Mouse (Mus musculus) B cell, adult 62 days (primary cell): ENCODE measurements around the gene Ak4. TPM values are rescaled to one million over a fixed set of nuclear protein-coding genes. Genes with fewer than 3 reads are reported as not detected.

Experiments used
- total RNA-seq: library from RNA; stranded (reverse); gene quantifications from 4 replicates; pipeline ENCODE4 v1.2.4, GENCODE M21; 2023

Ak4 gene
- not detected in 4 replicates for total RNA-seq

DNA sequence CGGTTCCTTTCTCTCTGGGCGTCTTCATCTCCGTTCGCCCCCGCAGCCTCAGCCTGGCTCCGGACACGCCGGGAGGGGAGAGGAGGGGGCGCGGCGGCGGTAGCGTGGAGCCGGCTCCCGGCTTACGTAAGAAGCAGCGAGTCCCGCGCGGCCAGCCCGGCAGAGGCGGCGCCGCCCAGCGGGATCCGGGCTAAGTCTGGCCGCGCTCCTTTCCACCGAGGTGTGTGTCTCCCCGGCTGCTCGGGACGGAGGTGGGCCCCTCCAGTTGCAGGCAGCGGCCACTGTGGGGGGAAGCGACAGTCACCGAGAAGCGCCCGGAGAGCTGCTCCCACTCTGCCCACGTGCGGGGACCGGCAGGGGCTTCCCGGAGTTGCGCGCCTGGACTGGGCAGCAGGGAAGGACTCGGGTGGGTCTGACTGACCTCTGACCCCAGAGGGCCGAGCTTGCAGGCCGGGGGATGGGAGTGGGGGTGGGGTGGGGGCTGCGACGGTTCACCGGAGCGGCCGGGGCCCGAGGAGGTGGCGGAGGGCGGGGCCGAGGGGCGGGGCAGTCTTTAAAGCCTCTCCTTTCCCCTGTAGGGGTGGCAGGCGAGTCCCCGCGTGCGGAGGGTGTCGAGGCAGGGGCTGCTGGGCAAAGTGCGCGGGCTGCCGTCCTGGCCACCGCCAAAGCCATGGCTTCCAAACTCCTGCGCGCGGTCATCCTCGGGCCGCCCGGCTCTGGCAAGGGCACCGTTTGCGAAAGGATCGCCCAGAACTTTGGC, at the start of gene Ak4:
Ak4 (plus strand) TSS at position 127 of the 760 bp plus-strand sequence.

DNA sequence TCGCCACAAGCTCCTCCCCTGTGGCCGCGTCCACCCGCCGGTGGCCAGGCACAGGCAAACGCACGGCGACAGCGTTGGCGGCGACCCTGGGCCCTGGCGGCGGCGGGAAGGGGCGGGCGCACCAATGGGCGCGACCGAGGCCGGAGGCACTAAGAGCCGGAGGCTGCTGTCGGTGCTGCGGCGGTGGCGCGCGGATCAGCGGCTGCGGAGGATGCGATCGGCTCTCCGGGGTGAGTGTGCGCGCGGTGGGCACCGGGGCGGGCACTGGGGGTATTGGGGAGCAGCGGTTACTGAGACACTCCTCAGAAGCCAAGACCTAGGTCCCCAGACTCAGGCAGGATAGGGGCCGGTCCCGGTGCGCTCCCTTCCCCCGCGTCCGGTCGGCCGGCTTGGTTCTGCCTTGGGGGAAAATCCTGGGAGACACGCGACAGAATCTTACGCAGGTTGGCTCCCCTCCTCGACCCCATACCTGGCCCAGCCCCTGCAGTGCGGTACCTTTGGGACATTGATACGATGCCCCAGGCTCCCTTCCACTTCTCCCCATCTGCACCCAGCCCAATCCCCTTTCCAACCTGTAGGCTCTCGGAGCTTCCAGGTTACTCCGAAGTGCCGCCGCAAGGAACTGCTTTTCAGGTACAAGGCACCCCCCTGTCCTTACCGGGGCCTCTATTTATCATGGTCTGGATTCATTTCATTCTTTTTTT, 77.6 kb downstream of the Ak4 start, which contains the start of gene Dnajc6:
Dnajc6 (plus strand) TSS at position 115 of the 704 bp plus-strand sequence.

Other genes starting within 250 kb of the Ak4 start
- 350 to 370 TPM (median 357 TPM) in 4 replicates for gene Jak1, start 154.0 kb upstream of the Ak4 start, total RNA-seq
- not detected in 4 replicates for gene Dnajc6, start 77.4 kb downstream of the Ak4 start, total RNA-seq
- 20.8 to 26.3 TPM (median 23.7 TPM) in 4 replicates for gene Leprot, start 228.4 kb downstream of the Ak4 start, total RNA-seq